Mouse (Mus musculus) heart, postnatal 0 days (tissue): ENCODE data around the gene Rere.
"Not testable (repeated sequence)": the region's sequence is repeated elsewhere in the genome, so short reads cannot be mapped to it uniquely, and the experiment has no call there.

Source experiments
- CTCF ChIP-seq: IDR thresholded peaks from 2 replicates; pipeline ENCODE4 v1.5.1; 2016; ENCODE audit warnings: antibody characterized with exemption, control low read depth, low read depth
- EP300 ChIP-seq: IDR thresholded peaks from 2 replicates; pipeline ENCODE4 v1.6.1; 2016; ENCODE audit warnings: antibody characterized with exemption, low read depth

GRCm38 (mm10) chr4:150279336-150279735 lies 2.1 kb upstream of the Rere start:
- not testable (repeated sequence) for TF ChIP-seq CTCF, EP300
